Mouse (Mus musculus): ENCODE results near the gene Chst10. TPM values are rescaled to one million over a fixed set of nuclear protein-coding genes. Genes with fewer than 3 reads are reported as not detected.

Chst10 gene
- polyA plus RNA-seq, 1 experiment from 2014 or later, result 27.3 TPM

DNA sequence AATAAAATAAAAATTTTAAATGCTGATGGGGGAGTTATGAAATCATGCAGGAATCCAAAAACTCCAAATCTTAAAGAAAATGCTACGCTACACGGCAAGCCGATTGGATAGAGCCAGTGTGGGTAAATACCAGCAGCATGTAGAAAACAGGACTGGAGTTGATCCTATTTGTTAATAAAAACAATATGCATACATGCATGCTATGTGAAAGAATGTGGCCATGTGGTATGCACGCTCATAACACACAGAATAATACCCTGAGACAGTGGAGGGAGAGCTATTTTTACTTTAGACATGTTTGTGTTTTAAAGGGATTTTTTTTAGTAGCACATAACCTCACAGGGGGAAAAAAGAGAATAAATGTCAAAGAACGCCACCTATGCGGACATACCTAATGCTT lies 9.2 kb downstream of the Chst10 start:
- no peak overlapping the region for H3K27ac ChIP-seq (replicated peaks)
- no peak overlapping the region for H3K4me2 ChIP-seq (replicated peaks)
- no peak for ATAC-seq (ENCODE audit: low FRiP score, low read depth)
- H3K27me3 ChIP-seq, result no peaks in the 10 kb centered on the region
- no peak overlapping the region for H3K4me3 ChIP-seq
- no peak overlapping the region for H3K9ac ChIP-seq (replicated peaks)
- WGBS, result 93% methylated on average over 6 of the region's 6 CpGs
- no peaks in the 10 kb centered on the region for H3K9me3 ChIP-seq
- H3K36me3 ChIP-seq, result peaks cover 11% of the 10 kb centered on the region; the same call in 1 of the 2 replicates
- peaks cover 20% of the 10 kb centered on the region; the same call in 1 of the 2 replicates for H3K4me1 ChIP-seq

DNA sequence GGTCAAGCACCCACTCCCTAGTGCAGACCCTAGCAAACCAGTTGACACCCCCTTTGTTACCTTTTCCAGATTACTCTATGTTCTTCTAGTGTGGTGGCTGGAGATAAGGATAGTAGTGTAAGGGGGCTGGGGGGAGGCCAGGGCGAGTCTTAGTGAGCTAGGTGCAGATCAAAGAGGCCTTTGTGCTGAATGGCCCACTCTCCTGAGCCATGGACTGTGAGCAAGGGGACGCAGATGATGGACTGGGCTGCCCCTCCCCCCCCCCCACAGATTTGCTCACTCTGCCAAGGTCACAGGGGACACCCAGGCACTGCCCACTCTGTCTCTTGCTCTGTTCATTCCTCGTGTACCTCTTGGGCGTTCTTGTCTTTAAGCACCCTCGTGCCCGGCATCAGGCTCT lies 10.9 kb downstream of the Chst10 start:
- Histone ChIP-seq H3K36me3 (peaks cover 21% of the 10 kb centered on the region; the same call in 1 of the 2 replicates), H3K9ac (replicated peaks) (no peak overlapping the region), H3K27ac (replicated peaks) (no peak overlapping the region), H3K4me1 (0 out of 2 replicates have a peak, but pooled peaks cover 7% of the 10 kb centered on the region), H3K27me3 (no peaks in the 10 kb centered on the region), H3K9me3 (no peaks in the 10 kb centered on the region), H3K4me3 (no peak overlapping the region), H3K4me2 (replicated peaks) (no peak overlapping the region)
- WGBS, result 73% methylated on average over 6 of the region's 6 CpGs
- ATAC-seq (ENCODE audit: low FRiP score, low read depth), result no peak

DNA sequence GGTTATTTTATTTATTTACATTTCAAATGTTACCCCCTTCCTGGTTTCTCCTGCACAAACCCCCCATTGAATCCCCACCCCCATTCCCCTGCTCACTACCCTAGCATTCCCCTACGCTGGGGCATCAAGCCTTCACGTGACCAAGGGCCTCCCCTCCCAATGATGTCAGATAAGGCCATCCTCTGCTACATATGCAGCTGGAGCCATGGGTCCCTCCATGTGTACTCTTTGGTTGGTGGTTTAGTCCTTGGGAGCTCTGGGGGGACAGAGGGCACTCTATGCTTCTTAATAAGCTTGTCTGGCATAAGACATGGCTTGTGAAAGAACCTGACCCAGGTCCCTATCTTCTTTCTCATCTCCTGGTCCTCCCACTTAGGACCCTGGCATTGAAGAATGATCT lies 11.4 kb downstream of the Chst10 start:
- H3K4me1 ChIP-seq, result 0 out of 2 replicates have a peak, but pooled peaks cover 7% of the 10 kb centered on the region
- 81% methylated on average over 2 of the region's 2 CpGs for WGBS
- no peak overlapping the region for H3K27ac ChIP-seq (replicated peaks)
- H3K4me2 ChIP-seq (replicated peaks), result no peak overlapping the region
- ATAC-seq (ENCODE audit: low FRiP score, low read depth), result no peak
- H3K9ac ChIP-seq (replicated peaks), result no peak overlapping the region
- H3K4me3 ChIP-seq, result no peak overlapping the region
- no peaks in the 10 kb centered on the region for H3K9me3 ChIP-seq
- no peaks in the 10 kb centered on the region for H3K27me3 ChIP-seq
- H3K36me3 ChIP-seq, result peaks cover 21% of the 10 kb centered on the region; the same call in 1 of the 2 replicates

DNA sequence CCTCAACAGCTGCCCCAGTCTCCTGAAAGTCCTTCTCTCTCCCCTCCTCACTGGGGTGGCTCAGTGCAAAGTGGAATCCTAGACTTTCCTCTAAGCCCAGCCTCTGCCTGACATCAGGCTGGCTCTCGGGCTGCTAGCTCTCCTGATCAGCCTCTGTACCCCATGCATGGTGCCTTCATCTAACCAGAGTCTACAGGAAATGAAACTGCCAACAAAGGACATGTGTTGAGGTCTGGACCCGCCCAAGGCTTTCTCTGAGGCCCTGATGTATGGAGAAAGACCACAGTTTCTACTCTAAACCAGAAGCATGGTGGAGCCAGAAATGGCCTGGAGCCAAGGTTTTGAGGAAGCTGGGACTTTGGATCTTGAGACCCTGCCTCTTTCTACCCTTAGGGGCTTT lies 12.0 kb downstream of the Chst10 start:
- no peak overlapping the region for H3K4me3 ChIP-seq
- no peaks in the 10 kb centered on the region for H3K27me3 ChIP-seq
- WGBS, result 83% methylated on average over 2 of the region's 2 CpGs
- no peak for ATAC-seq (ENCODE audit: low FRiP score, low read depth)
- H3K9me3 ChIP-seq, result no peaks in the 10 kb centered on the region
- H3K4me1 ChIP-seq, result 0 out of 2 replicates have a peak, but pooled peaks cover 7% of the 10 kb centered on the region
- H3K27ac ChIP-seq (replicated peaks), result no peak overlapping the region
- no peak overlapping the region for H3K4me2 ChIP-seq (replicated peaks)
- H3K9ac ChIP-seq (replicated peaks), result no peak overlapping the region
- H3K36me3 ChIP-seq, result peaks cover 15% of the 10 kb centered on the region; the same call in 1 of the 2 replicates

DNA sequence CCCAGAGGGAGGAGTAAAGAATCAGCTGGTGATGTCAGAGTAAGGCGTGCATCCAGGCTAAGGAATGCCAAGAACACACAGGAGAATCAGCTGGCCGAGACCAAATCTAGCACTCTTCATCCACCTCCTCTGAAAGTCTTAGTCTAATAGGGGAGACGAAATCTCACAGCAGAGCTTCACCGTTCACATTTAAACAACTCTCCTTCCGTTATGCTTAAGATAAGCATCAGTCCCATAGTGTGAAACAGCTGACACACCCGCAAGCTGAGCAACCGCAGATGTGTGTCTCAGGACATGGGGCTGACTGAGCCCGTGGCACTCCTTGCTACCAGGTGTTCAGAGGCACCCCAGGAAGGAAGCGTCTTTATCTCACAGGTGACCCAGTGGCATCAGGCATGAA lies 14.2 kb downstream of the Chst10 start:
- no peak overlapping the region for H3K4me3 ChIP-seq
- no peak overlapping the region for H3K9ac ChIP-seq (replicated peaks)
- no peaks in the 10 kb centered on the region for H3K27me3 ChIP-seq
- no peak for ATAC-seq (ENCODE audit: low FRiP score, low read depth)
- 0 out of 2 replicates have a peak, but pooled peaks cover 7% of the 10 kb centered on the region for H3K4me1 ChIP-seq
- H3K36me3 ChIP-seq, result peaks cover 15% of the 10 kb centered on the region; the same call in 1 of the 2 replicates
- 90% methylated on average over 9 of the region's 9 CpGs for WGBS
- H3K4me2 ChIP-seq (replicated peaks), result no peak overlapping the region
- H3K27ac ChIP-seq (replicated peaks), result no peak overlapping the region
- 0 out of 2 replicates have a peak, but pooled peaks cover 4% of the 10 kb centered on the region for H3K9me3 ChIP-seq

DNA sequence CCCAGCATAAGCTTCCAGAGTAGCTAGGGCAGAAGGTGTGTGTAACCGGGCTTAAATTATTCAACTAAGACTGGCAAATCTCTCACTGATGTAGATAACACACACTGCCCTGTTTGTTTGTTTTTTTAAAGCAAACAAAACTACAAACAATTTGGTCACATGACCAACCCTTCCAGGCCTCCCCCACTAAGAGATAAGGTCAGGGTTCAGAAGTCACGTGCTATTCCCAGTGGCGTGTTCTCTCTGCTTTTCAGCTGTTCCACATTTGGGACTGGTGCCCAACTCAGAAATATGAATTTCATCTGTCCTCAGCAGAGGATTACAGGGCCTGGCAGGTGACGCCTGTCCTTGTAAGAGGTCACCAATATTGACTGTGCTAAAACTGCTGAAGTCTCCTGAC lies 15.2 kb downstream of the Chst10 start:
- Histone ChIP-seq H3K9ac (replicated peaks) (no peak overlapping the region), H3K4me1 (0 out of 2 replicates have a peak, but pooled peaks cover 7% of the 10 kb centered on the region), H3K27me3 (no peaks in the 10 kb centered on the region), H3K9me3 (0 out of 2 replicates have a peak, but pooled peaks cover 4% of the 10 kb centered on the region), H3K27ac (replicated peaks) (no peak overlapping the region), H3K4me2 (replicated peaks) (no peak overlapping the region), H3K4me3 (no peak overlapping the region), H3K36me3 (peaks cover 15% of the 10 kb centered on the region; the same call in 1 of the 2 replicates)
- 83% methylated on average over 4 of the region's 4 CpGs for WGBS
- ATAC-seq (ENCODE audit: low FRiP score, low read depth), result no peak

DNA sequence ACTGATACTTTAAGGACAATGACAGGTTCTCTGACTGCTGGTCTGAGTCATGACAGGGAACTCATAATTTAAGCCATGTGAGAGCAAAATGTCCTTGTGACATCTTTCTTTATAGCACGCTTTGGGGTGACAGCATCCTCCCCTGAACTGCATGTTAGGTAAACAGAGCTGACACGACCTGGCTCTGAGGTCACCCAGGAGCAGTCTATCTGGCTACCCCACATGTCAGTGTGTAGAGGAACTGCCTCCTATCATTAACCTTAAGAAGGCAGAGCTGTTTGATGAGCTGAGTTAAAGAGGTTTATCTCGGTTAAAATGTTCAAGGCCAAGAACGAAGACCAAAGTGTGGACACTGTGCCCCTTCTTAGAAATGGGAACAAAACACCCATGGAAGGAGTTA lies 16.6 kb downstream of the Chst10 start:
- no peaks in the 10 kb centered on the region for H3K27me3 ChIP-seq

DNA sequence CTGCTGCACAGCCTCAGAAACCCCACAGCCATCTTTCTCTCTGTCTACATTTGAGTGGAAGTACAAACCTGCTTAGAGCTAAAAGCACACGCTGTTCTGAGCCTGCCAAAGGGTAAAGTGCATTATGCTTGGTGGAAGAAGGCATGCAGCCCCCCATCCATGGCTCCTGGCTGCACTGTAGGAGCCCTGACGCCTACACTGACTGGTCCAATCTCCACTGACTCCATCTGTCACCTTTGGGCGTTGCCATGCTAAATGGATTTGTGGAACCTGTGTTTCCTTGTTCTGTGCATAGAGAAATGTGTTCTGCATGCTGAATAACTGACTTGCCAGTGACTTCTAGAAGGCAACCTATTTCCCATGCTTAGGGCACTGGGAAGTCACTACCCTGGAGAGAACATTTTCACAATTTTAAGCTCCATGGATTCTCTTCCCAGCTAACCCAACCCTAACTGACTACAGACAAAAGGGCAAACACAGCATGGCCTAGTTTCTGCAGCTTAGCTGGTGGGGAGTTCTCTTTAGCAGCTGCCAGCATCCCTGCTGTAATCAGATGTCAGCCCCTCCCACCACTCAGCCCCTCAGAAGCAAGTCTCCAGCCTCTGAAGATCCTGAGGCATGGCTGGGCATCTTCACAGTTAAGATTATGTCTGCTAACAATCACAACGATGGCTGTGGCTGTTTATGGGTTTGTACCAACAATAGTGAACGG lies 21.1 kb downstream of the Chst10 start:
- Histone ChIP-seq H3K4me3 (no peak overlapping the region), H3K27me3 (no peaks in the 10 kb centered on the region), H3K9ac (replicated peaks) (no peak overlapping the region), H3K4me2 (replicated peaks) (no peak overlapping the region), H3K4me1 (peaks cover 8% of the 10 kb centered on the region; the same call in 1 of the 2 replicates), H3K27ac (replicated peaks) (peak overlapping the region; percentile 40; the same call in 1 of the 2 replicates), H3K9me3 (0 out of 2 replicates have a peak, but pooled peaks cover 4% of the 10 kb centered on the region), H3K36me3 (peaks cover 20% of the 10 kb centered on the region)
- WGBS, result 49% methylated on average over 5 of the region's 5 CpGs
- no peak for ATAC-seq (ENCODE audit: low FRiP score, low read depth)

More for the DNA sequence above, 16.6 kb downstream of the Chst10 start:
- H3K36me3 ChIP-seq, result peaks cover 15% of the 10 kb centered on the region; the same call in 1 of the 2 replicates
- no peak overlapping the region for H3K9ac ChIP-seq (replicated peaks)
- no peak for ATAC-seq (ENCODE audit: low FRiP score, low read depth)
- no peak overlapping the region for H3K4me2 ChIP-seq (replicated peaks)
- H3K4me1 ChIP-seq, result peaks cover 8% of the 10 kb centered on the region; the same call in 1 of the 2 replicates
- H3K9me3 ChIP-seq, result 0 out of 2 replicates have a peak, but pooled peaks cover 4% of the 10 kb centered on the region
- no peak overlapping the region for H3K4me3 ChIP-seq
- 81% methylated on average over 4 of the region's 4 CpGs for WGBS
- H3K27ac ChIP-seq (replicated peaks), result no peak overlapping the region

DNA sequence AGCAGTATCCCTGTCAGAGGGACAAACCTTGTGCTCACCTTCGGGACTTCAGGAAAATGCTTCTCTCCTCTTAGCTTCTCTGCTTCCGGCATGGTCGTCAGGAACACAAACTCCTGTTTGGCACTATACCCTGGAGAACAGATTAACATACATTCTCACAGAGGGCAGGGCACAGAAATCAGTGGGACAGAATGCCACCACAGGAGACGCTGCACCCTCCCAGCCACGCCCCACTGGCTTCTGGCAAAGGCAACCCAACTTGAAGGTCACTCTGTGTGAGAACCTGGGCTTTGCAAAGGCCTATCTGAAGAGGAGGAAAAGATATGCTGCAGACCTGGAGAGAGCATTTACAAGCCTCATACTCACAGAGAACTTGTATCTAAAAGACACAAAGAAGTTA lies 24.1 kb downstream of the Chst10 start:
- Histone ChIP-seq H3K27ac (replicated peaks) (no peak overlapping the region), H3K4me3 (no peak overlapping the region), H3K27me3 (no peaks in the 10 kb centered on the region), H3K4me2 (replicated peaks) (no peak overlapping the region), H3K4me1 (peaks cover 8% of the 10 kb centered on the region; the same call in 1 of the 2 replicates), H3K9ac (replicated peaks) (no peak overlapping the region), H3K36me3 (peaks cover 39% of the 10 kb centered on the region), H3K9me3 (0 out of 2 replicates have a peak, but pooled peaks cover 1% of the 10 kb centered on the region)
- WGBS, result 85% methylated on average over 5 of the region's 5 CpGs
- ATAC-seq (ENCODE audit: low FRiP score, low read depth), result no peak

DNA sequence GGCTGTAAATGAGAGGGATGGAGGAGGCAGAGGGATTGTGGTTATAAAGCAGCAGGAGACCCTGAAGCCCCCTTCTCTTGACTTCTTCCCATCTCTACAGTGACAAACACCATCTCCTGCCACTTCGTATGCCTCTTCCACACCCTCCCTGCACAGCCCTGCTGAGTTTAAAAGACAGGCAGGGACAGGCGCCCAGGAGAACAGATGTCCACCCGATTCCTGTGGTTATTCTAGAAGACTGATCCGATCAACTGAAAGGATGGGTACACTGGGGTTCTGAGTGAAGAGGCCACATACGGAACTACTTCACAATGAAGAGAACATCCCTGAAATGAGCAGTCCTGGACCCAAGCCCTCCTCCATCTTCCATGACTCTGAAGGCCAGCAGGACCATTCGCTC lies 26.1 kb downstream of the Chst10 start:
- Histone ChIP-seq H3K4me2 (replicated peaks) (no peak overlapping the region), H3K36me3 (peaks cover 53% of the 10 kb centered on the region), H3K4me3 (no peak overlapping the region), H3K9ac (replicated peaks) (no peak overlapping the region), H3K27me3 (no peaks in the 10 kb centered on the region), H3K9me3 (no peaks in the 10 kb centered on the region), H3K4me1 (peaks cover 3% of the 10 kb centered on the region; the same call in 1 of the 2 replicates), H3K27ac (replicated peaks) (no peak overlapping the region)
- ATAC-seq (ENCODE audit: low FRiP score, low read depth), result no peak
- WGBS, result 90% methylated on average over 6 of the region's 6 CpGs

DNA sequence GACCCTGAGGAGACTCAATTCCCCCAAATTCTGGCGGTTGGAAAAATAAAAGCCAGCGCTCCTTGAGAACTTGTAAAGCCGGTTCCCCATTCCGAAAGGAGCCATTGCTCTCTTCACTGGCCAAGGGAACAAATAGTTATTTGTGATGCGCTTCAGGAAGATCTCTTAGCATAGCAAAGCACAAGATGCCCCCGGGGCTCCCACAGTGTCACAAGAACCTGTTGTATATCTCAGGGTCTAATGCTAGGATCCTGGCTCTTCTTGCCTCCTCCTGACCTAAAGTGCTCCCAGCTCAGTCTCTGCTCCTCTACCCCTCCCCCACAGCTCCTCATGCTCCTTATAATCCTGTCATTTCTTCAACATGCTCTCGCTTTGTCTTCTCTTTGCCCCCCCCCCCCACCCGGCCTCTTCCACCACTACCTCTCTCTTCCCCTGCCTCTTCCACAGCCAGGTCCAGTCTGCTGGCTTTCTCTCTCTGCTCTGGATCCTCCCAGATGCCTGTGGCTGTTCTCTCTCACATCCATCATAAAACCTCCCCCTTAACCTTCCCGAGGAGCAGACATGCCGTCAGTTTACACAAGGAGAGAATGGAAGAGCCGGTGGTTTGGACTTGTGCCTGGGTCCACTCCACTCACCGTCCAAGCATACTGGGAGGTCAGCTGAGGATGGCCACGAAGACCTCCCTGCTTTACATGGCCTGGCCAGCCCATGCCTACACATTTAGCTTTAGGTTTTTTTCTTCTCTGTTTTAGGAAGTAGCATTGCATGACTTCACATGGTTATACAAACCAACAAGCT lies 28.4 kb downstream of the Chst10 start:
- Histone ChIP-seq H3K4me3 (no peak overlapping the region), H3K27ac (replicated peaks) (no peak overlapping the region), H3K9ac (replicated peaks) (no peak overlapping the region), H3K36me3 (peaks cover 65% of the 10 kb centered on the region), H3K9me3 (no peaks in the 10 kb centered on the region), H3K27me3 (no peaks in the 10 kb centered on the region), H3K4me2 (replicated peaks) (no peak overlapping the region), H3K4me1 (no peaks in the 10 kb centered on the region)
- 71% methylated on average over 12 of the region's 13 CpGs for WGBS
- no peak for ATAC-seq (ENCODE audit: low FRiP score, low read depth)

DNA sequence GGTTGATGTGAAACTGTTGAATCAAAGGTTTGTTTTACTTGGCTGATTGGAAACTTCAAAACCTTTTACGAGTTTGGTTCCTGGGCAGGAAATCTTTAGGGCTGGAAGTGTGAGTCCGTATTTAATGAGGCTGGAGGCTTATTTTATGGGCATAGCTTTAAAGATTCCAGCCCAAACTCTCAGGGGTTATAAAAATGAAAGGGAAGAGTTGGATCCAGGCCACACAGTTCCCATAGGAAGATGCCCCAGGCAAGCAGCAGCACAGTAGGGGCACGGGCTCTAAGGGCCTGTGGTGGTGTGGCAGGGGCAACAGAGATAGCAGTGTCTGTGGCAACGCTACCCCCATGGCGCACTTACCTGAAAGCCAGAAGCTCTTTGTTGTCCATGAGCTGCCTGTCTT lies 31.7 kb downstream of the Chst10 start:
- Histone ChIP-seq H3K27me3 (no peaks in the 10 kb centered on the region), H3K4me3 (no peak overlapping the region), H3K4me1 (no peaks in the 10 kb centered on the region), H3K9ac (replicated peaks) (no peak overlapping the region), H3K27ac (replicated peaks) (no peak overlapping the region), H3K9me3 (no peaks in the 10 kb centered on the region), H3K4me2 (replicated peaks) (no peak overlapping the region), H3K36me3 (peaks cover 48% of the 10 kb centered on the region)
- 89% methylated on average over 5 of the region's 5 CpGs for WGBS
- ATAC-seq (ENCODE audit: low FRiP score, low read depth), result no peak
